ENCODE assay signal across 23 mouse cellular contexts in the genomic region with DNA sequence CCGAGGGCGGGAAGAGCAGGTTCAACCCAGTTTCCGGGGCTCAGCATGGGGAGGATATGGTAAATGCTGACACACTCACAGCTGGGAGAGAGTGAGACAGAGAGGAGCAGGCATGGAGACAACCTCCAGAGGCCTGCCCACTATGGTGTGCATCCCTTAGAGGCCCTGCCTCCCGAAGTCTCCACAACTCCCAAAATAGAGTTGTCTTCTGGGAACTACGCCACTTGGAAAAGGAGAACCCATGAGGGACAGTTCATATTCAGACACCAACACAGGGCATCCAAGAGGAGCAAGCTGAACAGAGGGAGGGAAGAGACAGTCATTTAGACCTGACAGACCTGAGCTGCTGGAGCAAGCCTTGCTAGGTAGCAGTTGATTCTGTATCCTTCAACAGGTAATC.
DNase-seq lines count a peak whose midpoint lies in the region; ATAC-seq lines count a peak whose summit lies in the region.
"Had no signal": no experiment of that assay in that cellular context is flagged by ENCODE, and none has a peak within 500 bp of the region (broad histone marks: within the 10 kb centered on the region; RNA-seq: fewer than 3 reads in every experiment).

No protein-coding gene starts in this region.

- 88% methylated on average over 5 of the region's 5 CpGs for WGBS in forebrain, embryonic 10.5 days
- WGBS in forebrain, embryonic 13.5 days, result 88% methylated on average over 5 of the region's 5 CpGs
- WGBS in heart, embryonic 12.5 days, result 65% methylated on average over 5 of the region's 5 CpGs

- 0 out of 2 replicates have a peak overlapping the region, but pooled peaks have one; percentile 32 for H3K27ac ChIP-seq in forebrain, embryonic 10.5 days
- H3K27ac ChIP-seq in forebrain, embryonic 13.5 days, result no peak overlapping the region
- no peak overlapping the region for H3K27ac ChIP-seq in heart, embryonic 12.5 days (ENCODE audit: poor library complexity, severe bottlenecking)
- H3K27ac ChIP-seq: embryonic facial prominence, embryonic 15.5 days; heart, embryonic 13.5 days; hindbrain, embryonic 14.5 days; kidney, embryonic 15.5 days had no signal

- H3K9me3 ChIP-seq in forebrain, embryonic 10.5 days, result no peaks in the 10 kb centered on the region
- no peaks in the 10 kb centered on the region for H3K9me3 ChIP-seq in forebrain, embryonic 13.5 days (replicated peaks)
- no peaks in the 10 kb centered on the region for H3K9me3 ChIP-seq in heart, embryonic 12.5 days (replicated peaks)
- H3K9me3 ChIP-seq: embryonic facial prominence, embryonic 15.5 days; heart, embryonic 13.5 days; kidney, embryonic 15.5 days had no signal

- no peak for ATAC-seq in forebrain, embryonic 13.5 days
- no peak for ATAC-seq in heart, embryonic 12.5 days (ENCODE audit: insufficient number of reproducible peaks, low FRiP score)
- ATAC-seq: activated CD4-positive, CD25-positive, alpha-beta regulatory T cell, adult 4 months; CD4-positive, CD25-positive, alpha-beta regulatory T cell, adult 4 months; forebrain, embryonic 16.5 days; intestine, embryonic 16.5 days had no signal

- intact Hi-C loops in heart, postnatal 25 days (cut with DNase I), result loop anchor here (5.0 kb wide), 2 partner anchors 130 to 150 kb away; no protein-coding TSS in a partner anchor

- peaks cover 73% of the 10 kb centered on the region for H3K4me1 ChIP-seq in forebrain, embryonic 10.5 days
- H3K4me1 ChIP-seq in forebrain, embryonic 13.5 days, result peaks cover 25% of the 10 kb centered on the region
- H3K4me1 ChIP-seq in heart, embryonic 12.5 days (replicated peaks), result peaks cover 17% of the 10 kb centered on the region

- no peak overlapping the region for H3K9ac ChIP-seq in forebrain, embryonic 13.5 days
- no peak overlapping the region for H3K9ac ChIP-seq in heart, embryonic 12.5 days
- H3K9ac ChIP-seq: embryonic facial prominence, embryonic 15.5 days; heart, embryonic 13.5 days; hindbrain, embryonic 14.5 days; kidney, embryonic 15.5 days had no signal

- DNase-seq in forebrain, embryonic 10.5 days (ENCODE audit: extremely low spot score, low spot score), result no peak
- DNase-seq in heart, adult 11 months, result peak; percentile 95
- DNase-seq in heart, adult 9 months (ENCODE audit: low spot score in 2 of 2), result peak; percentile 36 to 49
- DNase-seq in heart, postnatal 25 days (ENCODE audit: low spot score), result no peak
- DNase-seq in ES-CJ7 (ENCODE audit: low read depth, low spot score), result peak; percentile 44
- DNase-seq in cerebellum, adult 18-20 months, result no peak
- DNase-seq: adrenal gland, postnatal 14 days; B cell, adult 2 months; cerebellum, adult 2 months; cerebellum, postnatal 10 days; embryo, embryonic 11 days; kidney, adult 2 months had no signal

- H3K4me3 ChIP-seq in forebrain, embryonic 10.5 days, result no peak overlapping the region
- H3K4me3 ChIP-seq in forebrain, embryonic 13.5 days, result no peak overlapping the region
- no peak overlapping the region for H3K4me3 ChIP-seq in heart, embryonic 12.5 days
- H3K4me3 ChIP-seq: embryonic facial prominence, embryonic 15.5 days; erythroblast, embryonic 14.5 days; heart, embryonic 13.5 days; kidney, embryonic 15.5 days had no signal

- no peaks in the 10 kb centered on the region for H3K36me3 ChIP-seq in forebrain, embryonic 10.5 days (replicated peaks)
- H3K36me3 ChIP-seq in forebrain, embryonic 13.5 days (ENCODE audit: poor library complexity, severe bottlenecking), result no peaks in the 10 kb centered on the region
- no peaks in the 10 kb centered on the region for H3K36me3 ChIP-seq in heart, embryonic 12.5 days
- H3K36me3 ChIP-seq: embryonic facial prominence, embryonic 15.5 days; heart, embryonic 13.5 days; kidney, embryonic 15.5 days had no signal

- no peak overlapping the region for H3K4me2 ChIP-seq in forebrain, embryonic 13.5 days
- no peak overlapping the region for H3K4me2 ChIP-seq in heart, embryonic 12.5 days
- H3K4me2 ChIP-seq: embryonic facial prominence, embryonic 15.5 days; heart, embryonic 13.5 days; hindbrain, embryonic 14.5 days; kidney, embryonic 15.5 days had no signal

- peaks cover 50% of the 10 kb centered on the region for H3K27me3 ChIP-seq in forebrain, embryonic 10.5 days (ENCODE audit: poor library complexity, severe bottlenecking)
- H3K27me3 ChIP-seq in forebrain, embryonic 13.5 days, result no peaks in the 10 kb centered on the region
- H3K27me3 ChIP-seq in heart, embryonic 12.5 days (replicated peaks), result peaks cover 26% of the 10 kb centered on the region
- H3K27me3 ChIP-seq: embryonic facial prominence, embryonic 15.5 days had no signal

Comparison
In these comparisons a context has a peak if more than half of its experiments do, and no peak if none do; other contexts are left out.
1. DNase-seq: peak in heart, adult 11 months (single experiment), heart, adult 9 months (2 of 2) and ES-CJ7 (single experiment); none in forebrain, embryonic 10.5 days (single experiment), heart, postnatal 25 days (single experiment) and cerebellum, adult 18-20 months (0 of 2).